Mouse (Mus musculus) R1 (cell line): ENCODE results near the gene Serpina1b.
"Not testable (repeated sequence)": the region's sequence is repeated elsewhere in the genome, so short reads cannot be mapped to it uniquely, and the experiment has no call there.

Experiments used
- DNase-seq: peaks from one replicate; pipeline ENCODE4 v3.0.0-alpha.2; 2018; ENCODE audit warnings: low read depth, low spot score

Serpina1b gene

DNA sequence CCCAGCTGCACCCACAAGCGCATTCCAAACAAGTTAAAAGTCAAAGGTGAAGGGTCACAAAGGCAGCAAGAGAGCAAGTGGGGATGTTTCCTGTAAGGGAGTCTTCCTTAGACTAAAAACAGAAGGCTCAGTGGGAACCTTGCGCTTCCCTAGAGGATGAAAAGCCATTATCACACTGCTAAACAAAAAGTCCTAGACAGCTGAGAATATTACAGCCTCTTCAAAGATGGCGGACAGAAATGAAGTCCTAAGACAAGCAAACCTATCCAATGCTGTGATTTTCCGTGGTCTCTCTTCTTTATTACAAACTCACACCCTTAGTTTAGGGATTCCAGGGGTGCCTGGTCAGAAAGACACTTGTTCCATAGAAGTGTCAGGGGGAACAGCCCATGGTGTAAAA lies at the start of gene Serpina1b:
Gene Serpina1b (minus strand): TSS at position 101 of the 400 bp plus-strand sequence.
- not testable (repeated sequence) for DNase-seq

DNA sequence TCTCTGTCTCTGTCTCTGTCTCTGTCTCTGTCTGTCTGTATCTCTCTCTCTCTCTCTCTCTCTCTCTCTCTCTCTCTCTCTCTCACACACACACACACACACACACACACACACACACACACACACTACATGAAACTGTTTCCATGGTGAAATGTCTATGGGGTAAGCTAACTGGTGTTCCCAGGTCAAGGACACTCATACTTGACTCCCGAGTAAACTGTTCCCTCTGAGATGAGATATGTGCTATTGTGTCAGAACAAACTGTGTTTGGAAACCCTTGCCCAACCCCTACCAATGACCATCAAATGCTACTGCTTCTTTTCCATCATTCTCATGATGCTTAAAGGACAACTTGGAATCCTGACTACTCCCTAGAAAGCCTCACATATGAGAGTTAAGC lies 36.7 kb upstream of the Serpina1b start:
- DNase-seq, result not testable (repeated sequence)

DNA sequence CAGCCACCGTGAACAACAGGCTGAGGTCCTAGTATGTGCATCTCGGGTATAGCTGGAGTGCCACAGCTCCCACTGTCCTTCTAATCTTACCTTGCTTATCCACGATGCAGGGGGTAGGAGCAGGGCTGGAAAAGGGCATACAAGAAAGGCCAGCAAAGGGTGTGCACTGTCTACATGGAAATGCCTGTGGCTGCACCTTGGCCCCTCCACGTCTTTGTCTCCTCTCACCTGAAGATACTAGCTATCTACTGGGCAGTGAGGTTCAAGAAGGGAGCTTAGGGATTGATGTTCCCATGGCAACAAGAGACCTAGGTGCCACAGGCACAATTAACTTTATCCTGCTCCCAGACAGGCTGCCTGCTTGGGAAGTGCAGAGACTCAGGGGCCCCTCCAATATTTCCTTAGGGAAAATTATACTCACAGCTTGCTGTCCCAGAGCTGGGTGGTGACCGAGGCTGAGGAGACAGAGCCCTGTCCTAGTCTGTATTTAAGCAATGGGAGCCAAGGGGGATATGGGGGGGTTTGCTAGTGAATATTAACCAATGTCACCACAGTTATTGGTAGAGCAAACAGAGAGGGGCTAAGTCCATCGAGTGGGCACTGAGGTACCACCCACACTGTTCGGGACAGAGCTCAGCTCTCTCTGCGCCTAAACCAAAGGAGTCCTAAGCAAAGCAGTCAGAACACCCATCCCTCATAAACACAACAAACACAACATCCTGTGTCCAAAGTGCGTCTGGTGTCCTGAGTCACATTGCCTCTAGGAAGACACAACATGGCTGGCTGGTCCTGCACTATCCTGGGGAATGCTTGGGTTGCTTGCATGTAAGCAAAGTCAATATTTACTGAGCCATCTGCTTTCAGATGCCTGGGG lies 33.2 kb upstream of the Serpina1b start, which contains the start of gene Serpina1a:
Gene Serpina1a (minus strand): TSS at position 462 of the 874 bp plus-strand sequence.
- not testable (repeated sequence) for DNase-seq

DNA sequence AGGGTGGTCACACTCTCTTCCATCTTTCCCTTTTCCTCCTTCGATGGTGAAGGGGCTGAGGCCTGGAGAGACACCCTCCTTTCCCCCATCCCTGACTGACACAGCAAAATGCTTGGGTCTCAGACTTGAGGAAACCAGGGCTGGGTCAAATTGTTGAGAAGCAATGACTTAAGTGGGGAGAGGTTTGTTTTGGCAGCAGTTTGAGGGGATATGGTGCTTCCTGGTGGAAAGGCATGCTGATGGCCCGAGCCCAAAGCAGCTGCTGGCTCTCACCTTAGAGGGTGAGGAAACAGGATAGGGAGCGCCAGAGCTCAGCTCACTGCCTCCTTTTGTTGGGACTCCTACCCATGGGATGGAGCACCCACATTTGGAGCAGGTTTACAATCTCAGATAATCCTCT lies 30.8 kb upstream of the Serpina1b start:
- DNase-seq, result no peak

- DNase-seq, result not testable (repeated sequence)
These were observed 30.4 kb upstream of the Serpina1b start for GRCm38 (mm10) chr12:103860571-103860970.

DNA sequence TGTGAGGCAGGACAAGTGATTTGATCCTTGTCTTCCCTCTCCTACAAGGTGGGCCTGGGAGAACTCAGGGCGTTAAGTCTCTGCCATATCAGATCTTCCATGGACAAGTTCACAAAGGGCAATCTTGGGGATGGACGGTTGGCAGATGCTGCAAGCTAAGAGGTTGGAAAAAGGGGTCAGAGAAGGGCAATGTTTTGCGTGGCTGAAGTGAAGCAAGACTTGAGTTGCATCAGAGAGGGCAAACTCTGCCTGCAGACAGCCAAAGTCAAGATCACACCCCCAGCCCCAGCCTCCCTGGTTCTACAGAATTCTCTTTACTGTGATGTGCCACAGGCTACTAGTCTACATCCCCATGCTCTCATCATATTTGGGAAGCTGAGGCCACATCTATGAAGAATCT lies 29.4 kb upstream of the Serpina1b start:
- DNase-seq, result not testable (repeated sequence)

GRCm38 (mm10) chr12:103853032-103853431 lies 22.9 kb upstream of the Serpina1b start:
- DNase-seq, result not testable (repeated sequence)

GRCm38 (mm10) chr12:103827661-103828372 lies 2.4 kb downstream of the Serpina1b start:
- DNase-seq, result not testable (repeated sequence)

DNA sequence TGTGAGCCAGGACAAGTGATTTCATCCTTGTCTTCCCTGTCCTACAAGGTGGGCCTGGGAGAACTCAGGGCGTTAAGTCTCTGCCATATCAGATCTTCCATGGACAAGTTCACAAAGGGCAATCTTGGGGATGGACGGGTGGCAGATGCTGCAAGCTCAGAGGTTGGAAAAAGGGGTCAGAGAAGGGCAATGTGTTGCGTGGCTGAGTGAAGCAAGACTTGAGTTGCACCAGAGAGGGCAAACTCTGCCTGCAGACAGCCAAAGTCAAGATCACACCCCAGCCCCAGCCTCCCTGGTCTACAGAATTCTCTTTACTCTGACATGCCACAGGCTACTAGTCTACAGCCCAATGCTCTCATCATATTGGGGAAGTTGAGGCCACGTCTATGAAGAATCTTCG lies 6.3 kb downstream of the Serpina1b start:
- not testable (repeated sequence) for DNase-seq

DNA sequence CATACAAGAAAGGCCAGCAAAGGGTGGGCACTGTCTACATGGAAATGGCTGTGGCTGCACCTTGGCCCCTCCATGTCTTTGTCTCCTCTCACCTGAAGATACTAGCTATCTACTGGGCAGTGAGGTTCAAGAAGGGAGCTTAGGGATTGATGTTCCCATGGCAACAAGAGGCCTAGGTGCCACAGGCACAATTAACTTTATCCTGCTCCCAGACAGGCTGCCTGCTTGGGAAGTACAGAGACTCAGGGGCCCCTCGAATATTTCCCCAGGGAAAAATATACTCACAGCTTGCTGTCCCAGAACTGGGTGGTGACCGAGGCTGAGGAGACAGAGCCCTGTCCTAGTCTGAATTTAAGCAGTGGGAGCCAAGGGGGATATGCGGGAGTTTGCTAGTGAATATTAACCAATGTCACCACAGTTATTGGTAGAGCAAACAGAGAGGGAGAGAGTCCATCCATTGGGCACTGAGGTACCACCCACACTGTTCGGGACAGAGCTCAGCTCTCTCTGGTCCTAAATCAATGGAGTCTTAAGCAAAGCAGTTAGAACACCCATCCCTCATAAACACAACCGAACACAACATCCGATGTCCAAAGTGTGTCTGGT lies 56.8 kb downstream of the Serpina1b start, which contains the start of gene Serpina1d:
Gene Serpina1d (minus strand): TSS at position 347 of the 606 bp plus-strand sequence.
- not testable (repeated sequence) for DNase-seq

DNA sequence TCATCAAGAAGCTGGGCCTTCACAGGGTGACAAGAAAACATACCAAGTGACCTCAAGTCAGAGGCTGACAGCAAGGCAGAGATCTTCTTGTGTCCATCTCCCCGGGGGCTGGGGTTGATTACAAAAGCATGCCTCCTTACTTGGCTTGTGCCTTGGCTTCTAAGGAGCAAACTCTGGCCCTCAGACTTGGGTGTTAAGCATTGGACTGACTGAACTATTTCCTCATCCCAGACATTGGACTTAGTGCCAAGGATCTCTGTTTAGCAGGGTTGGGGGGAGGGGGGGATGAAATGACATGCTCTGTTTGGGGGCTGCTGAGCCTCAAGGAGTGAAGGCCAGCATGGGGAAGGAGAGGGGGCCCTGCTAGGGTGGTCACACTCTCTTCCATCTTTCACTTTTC lies 59.6 kb downstream of the Serpina1b start:
- DNase-seq, result not testable (repeated sequence)

DNA sequence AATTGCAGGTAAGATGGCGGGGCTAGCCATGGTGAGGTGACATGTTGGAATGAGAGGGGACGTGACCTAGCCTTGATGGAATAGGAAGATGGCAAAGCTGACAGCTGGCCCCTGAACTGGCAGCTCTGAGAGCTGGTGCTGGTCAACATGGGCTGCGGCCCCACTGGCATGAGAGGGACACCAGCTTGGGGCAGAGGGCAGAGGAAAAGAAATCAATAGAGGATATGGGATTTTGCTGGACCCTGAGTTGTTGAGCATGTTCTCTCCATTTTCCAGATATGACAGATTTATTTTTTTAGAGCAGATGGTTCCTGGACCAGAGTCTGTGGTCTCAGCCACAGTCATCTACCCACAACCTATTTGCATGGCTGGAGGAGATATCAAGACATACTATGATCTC lies 67.1 kb downstream of the Serpina1b start:
- not testable (repeated sequence) for DNase-seq

GRCm38 (mm10) chr12:103760316-103760715 lies 69.9 kb downstream of the Serpina1b start:
- DNase-seq, result not testable (repeated sequence)

GRCm38 (mm10) chr12:103745957-103746356 lies 84.2 kb downstream of the Serpina1b start:
- DNase-seq, result not testable (repeated sequence)

DNA sequence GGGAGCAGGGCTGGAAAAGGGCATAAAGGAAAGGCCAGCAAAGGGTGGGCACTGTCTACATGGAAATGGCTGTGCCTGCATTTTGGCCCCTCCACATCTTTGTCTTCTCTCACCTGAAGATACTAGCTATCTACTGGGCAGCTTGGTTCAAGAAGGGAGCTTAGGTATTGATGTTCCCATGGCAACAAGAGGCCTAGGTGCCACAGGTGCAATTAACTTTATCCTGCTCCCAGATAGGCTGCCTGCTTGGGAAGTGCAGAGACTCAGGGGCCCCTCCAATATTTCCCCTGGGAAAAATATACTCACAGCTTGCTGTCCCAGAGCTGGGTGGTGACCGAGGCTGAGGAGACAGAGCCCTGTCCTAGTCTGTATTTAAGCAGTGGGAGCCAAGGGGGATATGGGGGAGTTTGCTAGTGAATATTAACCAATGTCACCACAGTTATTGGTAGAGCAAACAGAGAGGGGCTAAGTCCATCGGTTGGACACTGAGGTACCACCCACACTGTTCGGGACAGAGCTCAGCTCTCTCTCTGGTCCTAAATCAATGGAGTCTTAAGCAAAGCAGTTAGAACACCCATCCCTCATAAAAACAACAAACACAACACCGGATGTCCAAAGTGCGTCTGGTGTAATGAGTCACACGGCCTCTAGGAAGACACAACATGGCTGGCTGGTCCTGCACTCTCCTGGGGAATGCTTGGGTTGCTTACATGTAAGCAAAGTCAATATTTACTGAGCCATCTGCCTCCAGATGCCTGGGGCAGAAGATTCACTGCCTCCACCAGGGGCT lies 92.2 kb downstream of the Serpina1b start:
- not testable (repeated sequence) for DNase-seq

DNA sequence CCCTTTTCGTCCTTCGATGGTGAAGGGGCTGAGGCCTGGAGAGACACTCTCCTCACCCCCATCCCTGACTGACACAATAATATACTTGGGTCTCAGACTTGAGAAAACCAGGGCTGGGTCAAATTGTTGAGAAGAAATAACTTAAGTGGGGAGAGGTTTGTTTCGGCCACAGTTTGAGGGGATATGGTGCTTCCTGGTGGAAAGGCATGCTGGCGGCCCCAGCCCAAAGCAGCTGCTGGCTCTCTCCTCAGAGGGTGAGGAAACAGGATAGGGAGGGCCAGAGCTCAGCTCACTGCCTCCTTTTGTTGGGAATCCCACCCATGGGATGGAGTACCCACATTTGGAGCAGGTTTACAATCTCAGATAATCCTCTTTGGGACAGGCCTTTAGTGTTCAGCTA lies 94.6 kb downstream of the Serpina1b start:
- DNase-seq, result not testable (repeated sequence)

GRCm38 (mm10) chr12:103735101-103735500 lies 95.1 kb downstream of the Serpina1b start:
- DNase-seq, result not testable (repeated sequence)

- DNase-seq, result no peak
These were observed 118.6 kb downstream of the Serpina1b start for GRCm38 (mm10) chr12:103711537-103711936.

DNA sequence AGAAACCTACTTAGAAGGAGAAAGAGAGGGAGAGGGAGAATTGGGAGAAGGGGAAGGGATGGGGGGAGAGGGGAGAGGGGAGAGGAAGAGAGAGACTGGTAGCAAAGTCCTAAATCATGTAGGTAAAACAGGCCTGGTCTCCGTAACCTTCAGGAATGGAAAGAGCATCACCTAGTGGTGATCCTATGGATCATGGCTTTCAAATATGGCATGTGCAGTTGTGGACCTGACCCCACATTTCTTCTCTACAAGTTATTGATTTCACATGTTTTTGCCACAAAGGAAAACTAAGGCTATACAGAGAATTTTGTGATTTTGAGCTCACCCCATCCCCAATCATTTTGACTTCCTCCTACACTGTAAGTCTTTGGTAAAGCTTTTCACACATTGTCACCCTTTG lies 119.8 kb downstream of the Serpina1b start:
- no peak for DNase-seq

DNA sequence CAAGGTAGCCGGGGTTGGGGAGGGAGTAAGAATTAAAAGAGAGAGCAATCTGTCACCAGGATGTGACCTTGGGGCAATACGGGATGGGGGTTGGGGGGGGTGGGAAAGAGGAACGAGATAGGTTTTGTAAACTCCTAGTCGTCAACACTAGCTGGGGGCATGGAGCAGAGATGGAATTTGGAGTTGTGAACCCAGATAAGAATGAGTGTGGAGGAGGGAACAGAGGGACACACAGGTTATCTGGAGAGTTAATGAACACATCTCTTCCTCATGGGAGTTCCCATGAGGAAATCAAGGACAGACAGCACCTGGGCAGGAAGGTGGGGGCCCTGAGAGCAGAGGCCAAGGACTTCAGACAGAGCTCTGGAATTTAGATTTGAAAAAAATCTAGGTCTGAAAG lies 124.1 kb downstream of the Serpina1b start:
- no peak for DNase-seq

DNA sequence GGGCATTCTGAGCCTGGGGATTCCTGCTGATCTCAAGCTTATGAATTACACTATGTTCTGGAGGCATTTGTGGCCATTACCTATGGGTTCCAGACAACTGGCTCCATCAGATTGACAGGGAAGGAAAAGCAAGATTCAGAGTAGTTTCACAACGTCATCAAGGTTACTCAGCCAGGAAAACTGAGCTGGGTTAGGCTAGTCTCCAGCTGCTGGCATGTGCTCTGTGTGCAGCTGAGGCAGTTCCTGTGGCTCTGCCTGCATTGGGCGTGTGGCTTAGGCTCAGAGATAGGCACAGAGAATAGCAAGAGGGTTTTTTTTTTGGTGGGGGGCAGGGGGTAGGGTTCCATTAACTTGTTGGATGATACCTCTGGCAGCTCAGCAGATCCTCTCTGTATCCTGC lies 124.6 kb downstream of the Serpina1b start:
- no peak for DNase-seq
